Mouse (Mus musculus) myocyte (in vitro differentiated cells): Measurements from ENCODE around the gene Nwd1. TPM values are rescaled to one million over a fixed set of nuclear protein-coding genes. Genes with fewer than 3 reads are reported as not detected.
A peak's percentile ranks its signal among the peaks of the same experiment; 100 is the strongest.

Experiments
- H3K27me3 ChIP-seq: one replicate; pipeline ENCODE4 v1.6.1; 2011; ENCODE audit not compliant: control insufficient read depth, insufficient read depth, insufficient read length
- H3K36me3 ChIP-seq: one replicate; pipeline ENCODE4 v1.6.1; 2011; ENCODE audit not compliant: control insufficient read depth, insufficient read depth
- H3K4me2 ChIP-seq: one replicate; pipeline ENCODE4 v1.6.1; 2011; ENCODE audit warnings: low read depth, control low read depth
- H3K4me3 ChIP-seq: one replicate; pipeline ENCODE4 v1.5.1; 2011; ENCODE audit warnings: mild to moderate bottlenecking, control low read depth, moderate library complexity
- H3K79me2 ChIP-seq: one replicate; pipeline ENCODE4 v1.6.1; 2011; ENCODE audit not compliant: control insufficient read depth, insufficient read depth
- H3ac ChIP-seq: one replicate; pipeline ENCODE4 v1.6.1; 2011; ENCODE audit not compliant: control insufficient read depth, insufficient read length
- CEBPB ChIP-seq: IDR thresholded peaks from 2 replicates; pipeline ENCODE4 v1.6.1; 2011; ENCODE audit warnings: mild to moderate bottlenecking, moderate library complexity; ENCODE audit not compliant: poor library complexity, insufficient read depth, severe bottlenecking
- E2F4 ChIP-seq: IDR thresholded peaks from one replicate; pipeline ENCODE4 v1.6.1; 2011; ENCODE audit warnings: mild to moderate bottlenecking, control low read depth, moderate library complexity; ENCODE audit not compliant: insufficient read depth
- MAX ChIP-seq: IDR thresholded peaks from one replicate; pipeline ENCODE4 v1.6.1; 2011; ENCODE audit warnings: low read depth, mild to moderate bottlenecking, control low read depth
- MYOD1 ChIP-seq, 3 experiments: IDR thresholded peaks; one replicate each; pipeline ENCODE4 v1.6.1; 2011; ENCODE audit warnings: control low read depth in 2 of 3, low read depth in 2 of 3, mild to moderate bottlenecking in 2 of 3, moderate library complexity in 1 of 3; ENCODE audit not compliant: insufficient read length in 2 of 3, control insufficient read depth in 1 of 3
- MYOG ChIP-seq, 3 experiments: IDR thresholded peaks; one replicate each; pipeline ENCODE4 v1.6.1; 2011; ENCODE audit warnings: control low read depth in 2 of 3, low read depth in 2 of 3, mild to moderate bottlenecking in 2 of 3; ENCODE audit not compliant: insufficient read length in 2 of 3, control insufficient read depth in 1 of 3, insufficient read depth in 1 of 3
- POLR2A ChIP-seq: IDR thresholded peaks from one replicate; pipeline ENCODE4 v1.6.1; 2011; ENCODE audit warnings: low read depth, mild to moderate bottlenecking, control low read depth, moderate library complexity; ENCODE audit not compliant: insufficient read length
- POLR2AphosphoS2 ChIP-seq: IDR thresholded peaks from one replicate; pipeline ENCODE4 v1.6.1; 2011; ENCODE audit warnings: low read depth, control low read depth; ENCODE audit not compliant: insufficient read length
- REST ChIP-seq: IDR thresholded peaks from one replicate; pipeline ENCODE4 v1.6.1; 2011; ENCODE audit warnings: mild to moderate bottlenecking, control low read depth, moderate library complexity; ENCODE audit not compliant: insufficient read depth, insufficient read length
- SRF ChIP-seq: IDR thresholded peaks from one replicate; pipeline ENCODE4 v1.6.1; 2011; ENCODE audit warnings: low read depth; ENCODE audit not compliant: control insufficient read depth, insufficient read length
- TCF12 ChIP-seq: IDR thresholded peaks from one replicate; pipeline ENCODE4 v1.6.1; 2011; ENCODE audit warnings: mild to moderate bottlenecking, control low read depth; ENCODE audit not compliant: poor library complexity, insufficient read depth, severe bottlenecking
- USF1 ChIP-seq: IDR thresholded peaks from one replicate; pipeline ENCODE4 v1.6.1; 2011; ENCODE audit warnings: low read depth, mild to moderate bottlenecking, control low read depth, moderate library complexity
- polyA plus RNA-seq: library from polyadenylated mRNA; unstranded; fragments of >200 nt; fragmentation: generic; extraction: Trizol; gene quantifications from one replicate; pipeline ENCODE4 v1.2.1, GENCODE M21; 2012; ENCODE audit warnings: missing spikeins

Nwd1 gene
- polyA plus RNA-seq, 1 experiment = 0.10 TPM

DNA sequence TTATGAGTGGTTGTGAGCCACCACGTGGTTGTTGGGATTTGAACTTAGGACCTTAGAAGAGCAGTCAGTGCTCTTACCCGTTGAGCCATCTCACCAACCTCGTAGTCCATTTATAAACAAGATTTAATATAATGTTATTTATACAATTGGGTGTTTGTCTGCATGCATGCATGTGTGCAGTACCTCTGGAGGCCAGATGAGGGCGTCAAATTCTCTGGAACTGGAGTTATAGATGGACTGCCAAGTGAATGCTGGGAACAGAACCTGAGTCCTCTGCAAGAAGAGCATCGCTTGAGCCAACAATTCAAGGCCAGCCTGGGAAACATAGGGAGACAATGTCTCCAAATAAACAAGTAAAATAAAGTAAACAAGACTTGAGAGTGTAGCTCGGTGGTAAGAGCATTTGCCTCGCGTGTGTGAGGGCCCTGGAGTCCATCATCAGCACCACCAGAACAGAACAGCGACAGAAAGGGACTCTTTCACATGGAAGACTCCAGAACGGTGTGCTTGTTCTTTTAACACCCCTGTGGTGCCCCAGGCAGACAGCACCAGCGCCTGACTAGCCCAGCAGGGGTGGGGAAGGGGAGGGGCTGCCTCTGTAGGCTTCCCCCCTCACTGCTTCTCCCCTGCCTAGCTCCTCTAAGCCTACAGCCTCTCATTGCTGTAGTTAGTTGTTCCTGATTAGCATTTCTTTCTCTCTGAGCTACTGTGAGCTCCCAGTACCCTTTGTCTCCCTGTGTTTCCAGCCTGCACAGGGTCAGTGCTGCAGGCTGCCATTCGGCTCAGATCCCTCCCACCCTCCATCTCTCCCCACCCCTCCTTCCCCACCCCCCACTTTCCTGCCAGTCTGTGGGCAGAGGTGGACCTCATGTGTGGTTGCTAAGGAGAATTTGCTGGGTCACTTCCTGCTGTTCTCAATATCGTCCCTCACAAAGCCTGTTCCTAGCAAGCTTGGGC lies 8.3 kb downstream of the Nwd1 start:
- H3ac ChIP-seq = no peak overlapping the region
- no peak for TF ChIP-seq MYOG (IDR thresholded peaks at IDR 0.05; ENCODE audit: control insufficient read depth in 1 of 3, insufficient read depth in 1 of 3, insufficient read length in 2 of 3, low read depth in 2 of 3)
- TF ChIP-seq CEBPB = no peak
- TF ChIP-seq E2F4 = no peak
- peak; percentile 30 for TF ChIP-seq REST
- no peak for TF ChIP-seq MYOD1 (IDR thresholded peaks at IDR 0.05; ENCODE audit: control insufficient read depth in 1 of 3, insufficient read length in 2 of 3, low read depth in 2 of 3)
- H3K79me2 ChIP-seq = no peaks in the 10 kb centered on the region
- H3K36me3 ChIP-seq = no peaks in the 10 kb centered on the region
- no peak overlapping the region for H3K4me3 ChIP-seq
- H3K27me3 ChIP-seq = no peaks in the 10 kb centered on the region
- H3K4me2 ChIP-seq = no peak overlapping the region

DNA sequence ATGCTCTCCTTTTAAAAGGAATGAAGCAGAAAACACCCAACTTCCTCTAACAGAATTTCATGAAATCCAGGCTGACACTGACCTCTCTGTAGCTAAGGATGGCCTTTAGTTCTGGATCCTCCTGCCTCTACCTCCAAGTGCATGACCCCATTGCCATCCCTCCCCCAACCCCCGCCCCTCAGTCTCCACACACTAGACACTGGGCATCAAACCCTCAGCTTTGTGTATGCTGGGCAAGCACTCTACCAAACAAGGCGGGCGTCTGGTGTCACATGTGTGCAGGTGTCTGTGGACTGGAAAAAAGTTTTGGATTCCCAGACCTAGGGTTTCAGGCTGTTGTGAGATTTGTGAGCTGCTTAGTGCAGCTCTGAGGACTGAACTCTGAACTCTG lies 9.0 kb downstream of the Nwd1 start:
- H3K36me3 ChIP-seq = no peaks in the 10 kb centered on the region
- no peak overlapping the region for H3K4me2 ChIP-seq
- no peaks in the 10 kb centered on the region for H3K79me2 ChIP-seq
- no peaks in the 10 kb centered on the region for H3K27me3 ChIP-seq
- TF ChIP-seq USF1 (no peak), MYOD1 (IDR thresholded peaks at IDR 0.05; ENCODE audit: control insufficient read depth in 1 of 3, insufficient read length in 2 of 3, low read depth in 2 of 3) (no peak), MYOG (IDR thresholded peaks at IDR 0.05; ENCODE audit: control insufficient read depth in 1 of 3, insufficient read depth in 1 of 3, insufficient read length in 2 of 3, low read depth in 2 of 3) (no peak), CEBPB (no peak), POLR2A (no peak)
- H3ac ChIP-seq = no peak overlapping the region
- no peak overlapping the region for H3K4me3 ChIP-seq

DNA sequence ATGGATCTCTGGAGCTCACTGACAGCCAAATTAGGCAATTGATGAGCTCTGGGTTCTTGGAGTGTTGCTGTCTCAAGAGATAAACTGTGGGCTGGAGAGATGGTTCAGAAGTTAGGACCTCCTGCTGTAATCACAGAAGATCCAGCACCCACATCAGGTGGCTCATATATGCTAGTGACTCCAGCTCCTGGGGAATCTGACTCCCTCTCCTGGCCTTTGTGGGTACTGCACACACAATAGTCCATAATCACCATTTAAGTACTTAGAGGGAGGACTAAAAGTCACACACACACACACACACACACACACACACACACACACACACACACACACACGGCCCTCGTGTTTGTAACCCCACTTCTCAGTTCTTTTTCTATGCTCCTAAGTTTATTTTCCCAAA lies 13.5 kb downstream of the Nwd1 start:
- Histone ChIP-seq H3ac (no peak overlapping the region), H3K79me2 (no peaks in the 10 kb centered on the region), H3K4me2 (no peak overlapping the region), H3K27me3 (no peaks in the 10 kb centered on the region), H3K36me3 (no peaks in the 10 kb centered on the region), H3K4me3 (no peak overlapping the region)
- no peak for TF ChIP-seq POLR2A

DNA sequence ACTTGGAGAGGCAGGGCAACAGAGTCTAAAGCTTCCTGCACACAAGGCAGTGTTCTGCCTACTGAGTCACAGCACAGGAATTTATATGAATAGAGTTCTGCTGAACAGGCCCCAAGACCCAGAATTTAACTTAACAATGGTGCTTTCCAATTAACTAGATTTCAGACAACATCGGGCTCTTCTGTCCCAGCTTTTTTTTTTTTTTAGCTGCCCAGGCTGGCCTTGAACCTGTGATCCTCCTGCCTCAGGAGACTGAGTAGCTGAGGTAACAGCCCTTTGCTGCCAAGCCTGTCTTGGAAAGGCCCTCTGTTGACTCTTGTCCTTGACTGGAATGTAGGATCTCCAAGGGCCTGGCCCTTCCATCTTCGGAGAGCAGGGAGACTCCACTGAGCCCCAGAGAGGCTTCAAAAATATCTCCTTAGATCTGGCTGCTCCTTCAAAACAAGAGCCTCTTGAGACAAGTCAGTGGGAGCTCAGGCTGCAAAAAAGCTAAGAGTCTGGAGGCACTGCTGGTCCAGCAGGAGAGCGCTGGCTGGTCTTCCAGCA lies 17.7 kb downstream of the Nwd1 start:
- no peak overlapping the region for H3K4me3 ChIP-seq
- TF ChIP-seq POLR2A (no peak), TCF12 (no peak), REST (no peak), SRF (no peak), MAX (no peak), USF1 (no peak), CEBPB (no peak), POLR2AphosphoS2 (no peak), E2F4 (no peak), MYOD1 (IDR thresholded peaks at IDR 0.05; ENCODE audit: control insufficient read depth in 1 of 3, insufficient read length in 2 of 3, low read depth in 2 of 3) (no peak), MYOG (IDR thresholded peaks at IDR 0.05; ENCODE audit: control insufficient read depth in 1 of 3, insufficient read depth in 1 of 3, insufficient read length in 2 of 3, low read depth in 2 of 3) (no peak)
- no peak overlapping the region for H3ac ChIP-seq
- H3K79me2 ChIP-seq = no peaks in the 10 kb centered on the region
- no peak overlapping the region for H3K4me2 ChIP-seq
- no peaks in the 10 kb centered on the region for H3K27me3 ChIP-seq
- no peaks in the 10 kb centered on the region for H3K36me3 ChIP-seq

DNA sequence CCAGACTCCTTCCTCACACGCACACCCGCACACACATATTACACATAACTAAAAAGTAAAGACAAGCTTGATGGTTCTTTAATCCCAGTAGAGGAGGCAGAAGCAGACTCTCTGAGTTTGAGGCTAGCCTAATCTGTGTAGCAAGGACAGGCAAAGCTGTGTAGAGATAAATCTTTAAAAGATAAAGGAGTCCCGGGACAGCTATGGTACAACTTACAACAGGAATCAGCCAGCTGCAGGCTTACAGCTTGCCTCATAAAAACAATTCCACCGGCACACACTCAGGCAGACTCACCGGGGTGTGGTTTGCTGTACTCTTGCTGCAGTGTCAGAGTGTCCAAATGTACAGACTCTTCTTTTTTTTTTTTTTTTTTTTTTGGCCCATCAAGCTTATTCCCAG lies 18.2 kb downstream of the Nwd1 start:
- Histone ChIP-seq H3K4me2 (no peak overlapping the region), H3ac (no peak overlapping the region), H3K4me3 (no peak overlapping the region), H3K36me3 (no peaks in the 10 kb centered on the region), H3K27me3 (no peaks in the 10 kb centered on the region), H3K79me2 (no peaks in the 10 kb centered on the region)
- no peak for TF ChIP-seq E2F4
- no peak for TF ChIP-seq CEBPB
- TF ChIP-seq MYOG (IDR thresholded peaks at IDR 0.05; ENCODE audit: control insufficient read depth in 1 of 3, insufficient read depth in 1 of 3, insufficient read length in 2 of 3, low read depth in 2 of 3) = no peak
- TF ChIP-seq USF1 = no peak
- TF ChIP-seq MAX = no peak
- TF ChIP-seq POLR2AphosphoS2 = no peak
- no peak for TF ChIP-seq TCF12
